Mouse (Mus musculus): ENCODE data around the gene Irf1.
A peak's percentile ranks its signal among the peaks of the same experiment; 100 is the strongest.

Irf1 gene

GRCm38 (mm10) chr11:53783288-53783687 is 13.5 kb downstream of the Irf1 start:
- DNase-seq (ENCODE audit: low spot score): no peak

- DNase-seq (ENCODE audit: low spot score): no peak
Observed at GRCm38 (mm10) chr11:53785311-53785936, 15.6 kb downstream of the Irf1 start.

GRCm38 (mm10) chr11:53786058-53787031 is 16.5 kb downstream of the Irf1 start:
- DNase-seq (ENCODE audit: low spot score): no peak

GRCm38 (mm10) chr11:53788196-53788595 is 18.4 kb downstream of the Irf1 start:
- DNase-seq (ENCODE audit: low spot score): no peak

- DNase-seq (ENCODE audit: low spot score): peak; percentile 72
Observed at GRCm38 (mm10) chr11:53789277-53789676, 19.5 kb downstream of the Irf1 start.

- peak; percentile 47 for DNase-seq (ENCODE audit: low spot score)
Observed at GRCm38 (mm10) chr11:53792986-53793385, 23.2 kb downstream of the Irf1 start.

- DNase-seq (ENCODE audit: low spot score): peak; percentile 37
Observed at GRCm38 (mm10) chr11:53794015-53794414, 24.2 kb downstream of the Irf1 start.

GRCm38 (mm10) chr11:53794671-53795557 is 25.1 kb downstream of the Irf1 start:
- peak; percentile 92 for DNase-seq (ENCODE audit: low spot score)

GRCm38 (mm10) chr11:53795813-53796212 is 26.0 kb downstream of the Irf1 start:
- DNase-seq (ENCODE audit: low spot score): peak; percentile 69

GRCm38 (mm10) chr11:53796409-53797151 is 26.8 kb downstream of the Irf1 start:
- DNase-seq (ENCODE audit: low spot score): peak; percentile 94

GRCm38 (mm10) chr11:53797386-53797920 is 27.6 kb downstream of the Irf1 start:
- DNase-seq (ENCODE audit: low spot score): no peak

GRCm38 (mm10) chr11:53798041-53798711 is 28.4 kb downstream of the Irf1 start:
- peak; percentile 44 for DNase-seq (ENCODE audit: low spot score)

GRCm38 (mm10) chr11:53800036-53800435 is 30.2 kb downstream of the Irf1 start:
- no peak for DNase-seq (ENCODE audit: low spot score)

GRCm38 (mm10) chr11:53800975-53801374 is 31.2 kb downstream of the Irf1 start:
- DNase-seq (ENCODE audit: low spot score): no peak

GRCm38 (mm10) chr11:53803093-53803492 is 33.3 kb downstream of the Irf1 start:
- no peak for DNase-seq (ENCODE audit: low spot score)

GRCm38 (mm10) chr11:53803494-53803893 is 33.7 kb downstream of the Irf1 start:
- no peak for DNase-seq (ENCODE audit: low spot score)

- no peak for DNase-seq (ENCODE audit: low spot score)
Observed at GRCm38 (mm10) chr11:53804569-53805344, 34.9 kb downstream of the Irf1 start.

- DNase-seq (ENCODE audit: low spot score): no peak
Observed at GRCm38 (mm10) chr11:53805786-53806185, 36.0 kb downstream of the Irf1 start.

- DNase-seq (ENCODE audit: low spot score): no peak
Observed at GRCm38 (mm10) chr11:53809354-53809753, 39.5 kb downstream of the Irf1 start.

GRCm38 (mm10) chr11:53810156-53810555 is 40.3 kb downstream of the Irf1 start:
- DNase-seq (ENCODE audit: low spot score): no peak
